Mouse (Mus musculus) skeletal muscle tissue, adult 2 months (tissue): ENCODE measurements around the gene Cmc1.
A peak's percentile ranks its signal among the peaks of the same experiment; 100 is the strongest.
"Not testable (repeated sequence)": the region's sequence is repeated elsewhere in the genome, so short reads cannot be mapped to it uniquely, and the experiment has no call there.

Source experiments
- DNase-seq: peaks from one replicate; pipeline ENCODE4 v3.0.0-alpha.2; 2012; ENCODE audit warnings: low read depth, low spot score

Gene Cmc1

DNA sequence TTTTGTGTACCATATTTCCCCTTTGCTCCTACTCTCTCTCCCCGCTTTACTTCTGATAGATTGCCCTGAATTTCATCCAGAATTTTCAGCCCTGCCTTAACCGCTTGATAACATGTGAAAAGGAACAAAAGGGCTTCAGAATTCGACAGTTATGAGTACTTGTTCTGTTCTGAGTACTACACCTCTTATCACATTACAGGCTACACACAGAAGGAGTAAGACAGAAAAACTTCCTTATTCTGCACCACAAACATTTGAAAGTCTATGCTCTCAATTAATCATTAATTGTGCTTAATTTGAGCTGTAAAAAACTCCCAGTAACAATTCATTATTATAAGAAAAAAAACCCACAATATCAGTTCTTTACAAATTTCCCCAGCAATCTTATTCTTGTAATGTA, 9.6 kb downstream of the Cmc1 start:
- not testable (repeated sequence) for DNase-seq

DNA sequence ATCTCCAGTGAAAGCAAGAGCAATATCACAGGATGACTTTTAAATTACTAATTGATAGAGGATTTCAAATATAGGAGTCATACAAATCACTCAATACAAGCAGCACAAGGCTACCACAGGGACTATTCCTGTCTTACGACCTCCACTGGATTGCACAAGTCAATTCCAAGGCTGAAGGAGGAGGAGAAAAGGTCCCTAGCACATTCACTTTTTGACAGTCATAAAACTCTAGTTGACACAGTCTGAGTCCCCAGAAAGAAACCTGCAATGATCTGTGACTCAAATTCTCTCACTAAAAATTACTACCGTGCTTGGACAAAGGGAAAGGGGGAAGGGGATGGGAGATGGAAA, 39.6 kb downstream of the Cmc1 start:
- DNase-seq, result no peak

DNA sequence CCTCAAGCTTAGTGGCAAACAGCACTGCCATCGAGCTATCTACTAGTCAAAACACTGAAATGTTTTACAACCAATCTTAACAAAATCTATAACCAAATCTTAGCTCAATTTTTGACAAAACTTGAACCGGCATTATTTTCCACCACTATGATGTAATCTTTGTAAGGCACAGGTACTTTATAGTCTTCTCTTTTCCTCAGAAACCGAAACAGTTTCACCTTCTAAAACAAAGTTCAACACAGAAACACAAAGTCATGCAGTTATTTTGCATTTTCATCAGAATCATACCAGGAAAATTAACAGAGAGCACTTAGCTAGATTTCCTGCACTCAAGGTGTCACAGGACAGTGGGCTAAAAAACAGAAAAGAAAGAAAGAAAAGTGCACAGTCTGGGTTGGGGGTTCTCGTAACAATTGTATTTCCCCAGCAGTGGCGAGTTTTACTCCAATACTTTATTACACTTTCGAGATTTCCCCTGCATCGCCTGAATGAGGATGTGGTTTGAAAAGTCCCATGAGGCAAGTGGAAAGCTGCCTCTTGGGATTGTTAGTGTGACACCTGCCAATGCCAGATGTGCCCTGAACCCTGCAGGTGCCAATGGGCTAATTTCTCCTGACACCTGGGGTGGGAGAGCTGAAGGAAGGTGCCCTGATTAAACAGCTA, 40.1 kb downstream of the Cmc1 start:
- DNase-seq, result no peak

- DNase-seq, result no peak
Measured at GRCm38 (mm10) chr9:118108527-118109011, 41.4 kb downstream of the Cmc1 start.

- DNase-seq, result no peak
Measured at GRCm38 (mm10) chr9:118101802-118102201, 48.2 kb downstream of the Cmc1 start.

GRCm38 (mm10) chr9:118100484-118100883, 49.5 kb downstream of the Cmc1 start:
- no peak for DNase-seq

- DNase-seq, result no peak
Measured at GRCm38 (mm10) chr9:118099395-118099794, 50.6 kb downstream of the Cmc1 start.

GRCm38 (mm10) chr9:118083834-118084233, 66.1 kb downstream of the Cmc1 start:
- DNase-seq, result no peak

- no peak for DNase-seq
Measured at GRCm38 (mm10) chr9:118082575-118083431, 67.2 kb downstream of the Cmc1 start.

GRCm38 (mm10) chr9:118073358-118073757, 76.6 kb downstream of the Cmc1 start:
- DNase-seq, result no peak

GRCm38 (mm10) chr9:118072101-118072500, 77.9 kb downstream of the Cmc1 start:
- DNase-seq, result no peak

DNA sequence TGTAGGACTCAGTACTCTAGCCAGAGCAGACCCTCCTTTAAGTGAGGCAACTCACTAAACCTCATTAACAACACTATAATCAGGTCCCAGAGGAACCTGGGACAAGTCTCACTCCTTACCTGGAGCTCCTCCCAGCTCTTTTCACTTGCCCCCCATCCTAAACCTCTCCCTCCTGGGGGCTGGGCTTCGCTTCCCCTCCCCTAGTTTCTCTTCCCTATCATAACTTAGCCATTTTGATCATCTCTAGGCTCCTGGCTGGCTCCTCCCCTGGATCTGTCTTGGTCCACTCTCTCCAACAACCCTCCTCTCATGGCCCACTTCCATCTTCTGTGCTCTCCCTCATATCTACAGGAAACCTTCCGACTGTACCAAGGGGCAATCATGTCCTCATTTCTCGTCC, 78.6 kb downstream of the Cmc1 start:
- no peak for DNase-seq

DNA sequence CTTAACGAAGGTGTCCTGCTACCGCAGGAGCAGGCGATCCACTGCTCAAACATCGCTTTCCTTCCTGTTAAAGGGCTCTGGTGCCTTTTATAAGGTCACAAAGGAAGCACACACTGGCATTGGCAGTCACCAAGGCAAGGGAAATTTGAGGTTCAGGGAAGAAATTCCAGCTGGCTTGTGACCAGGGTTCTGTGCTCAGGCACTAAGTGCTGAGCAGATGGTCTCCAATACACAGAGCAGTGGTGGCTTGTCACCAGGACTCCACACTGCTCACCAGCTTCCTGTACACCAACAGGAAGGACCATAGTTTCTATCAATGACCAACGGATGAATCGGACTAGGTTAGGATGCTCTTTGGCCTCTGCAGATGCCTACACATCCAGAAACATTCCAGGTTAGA, 79.5 kb downstream of the Cmc1 start:
- DNase-seq, result peak; percentile 16

DNA sequence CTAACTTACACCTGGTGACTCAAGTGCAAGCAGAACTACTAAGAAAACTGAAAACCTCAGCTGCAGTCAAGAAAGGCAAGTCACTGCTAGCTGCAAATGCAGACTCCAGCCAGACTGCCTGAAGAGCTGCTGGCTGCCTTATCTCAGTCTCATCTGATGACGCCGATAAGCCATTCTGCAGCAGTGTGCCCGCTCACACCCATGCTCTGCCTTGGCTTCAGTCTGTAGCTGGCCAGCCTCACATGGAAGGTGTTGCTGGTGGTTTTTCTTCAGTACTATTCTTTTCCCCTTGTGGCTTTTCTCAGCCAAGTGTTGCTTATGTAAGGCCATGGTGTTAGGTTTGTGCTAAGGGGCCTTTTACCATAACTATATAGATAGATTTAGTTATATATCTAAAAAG, 90.9 kb downstream of the Cmc1 start:
- no peak for DNase-seq

DNA sequence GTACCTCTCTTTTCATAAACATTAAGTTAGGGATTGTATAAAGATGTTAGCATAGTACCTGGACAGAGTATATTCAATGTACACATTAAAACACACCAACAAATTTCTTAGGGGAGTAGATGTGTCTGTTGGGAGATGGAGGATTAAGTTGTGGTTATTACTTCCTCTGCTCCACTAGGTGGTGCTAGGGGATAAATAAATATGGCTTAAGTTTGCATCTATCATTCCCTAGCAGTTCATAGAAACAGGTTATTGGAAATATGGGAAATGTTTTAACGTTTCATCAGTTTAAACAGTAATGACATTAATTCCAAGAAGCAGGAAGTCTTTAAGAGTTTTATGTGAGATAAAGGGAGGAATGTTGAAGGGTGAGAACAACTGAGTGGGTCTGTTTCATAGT, 96.7 kb downstream of the Cmc1 start:
- peak; percentile 14 for DNase-seq

GRCm38 (mm10) chr9:118045011-118045533, 104.9 kb downstream of the Cmc1 start:
- DNase-seq, result no peak

- DNase-seq, result no peak
Measured at GRCm38 (mm10) chr9:118043581-118043980, 106.4 kb downstream of the Cmc1 start.

DNA sequence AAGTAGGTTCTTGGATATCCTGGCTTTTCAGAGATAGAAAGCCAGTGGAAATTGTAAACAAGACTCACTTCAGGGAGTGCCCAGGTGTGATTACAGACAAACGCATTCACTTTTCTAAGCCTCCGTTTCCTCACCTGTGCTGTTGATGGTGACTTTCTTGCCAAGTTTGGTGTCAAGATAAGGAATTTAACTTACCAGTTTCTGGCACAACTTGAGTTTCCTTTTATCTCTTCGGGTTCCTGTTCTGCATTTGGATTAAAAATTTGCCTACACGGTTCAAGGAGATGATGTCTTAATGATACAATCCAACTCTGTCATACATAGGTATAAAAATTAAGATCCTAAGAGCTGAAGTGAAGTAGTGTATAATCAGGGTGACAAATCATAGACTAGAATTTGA, 107.2 kb downstream of the Cmc1 start:
- DNase-seq, result no peak

DNA sequence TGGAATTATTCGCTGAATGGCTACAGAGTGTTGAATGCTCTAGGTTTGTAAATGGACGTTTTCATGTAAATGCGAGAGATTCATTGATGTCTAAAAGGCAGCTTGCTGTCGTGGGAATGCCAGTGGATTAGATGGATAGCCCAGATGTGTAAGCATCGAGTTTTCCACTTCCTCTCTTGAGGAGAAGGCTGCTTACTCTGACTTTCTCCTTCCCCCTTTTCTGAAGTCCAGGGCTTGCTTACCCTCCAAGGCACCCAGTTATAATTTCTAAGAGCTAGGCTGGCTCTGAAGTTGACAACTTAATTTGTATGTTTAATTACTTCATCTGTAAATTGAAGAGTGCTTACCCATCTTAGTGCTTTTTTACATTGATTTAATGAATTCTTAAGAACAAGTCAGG, 108.3 kb downstream of the Cmc1 start:
- DNase-seq, result no peak

DNA sequence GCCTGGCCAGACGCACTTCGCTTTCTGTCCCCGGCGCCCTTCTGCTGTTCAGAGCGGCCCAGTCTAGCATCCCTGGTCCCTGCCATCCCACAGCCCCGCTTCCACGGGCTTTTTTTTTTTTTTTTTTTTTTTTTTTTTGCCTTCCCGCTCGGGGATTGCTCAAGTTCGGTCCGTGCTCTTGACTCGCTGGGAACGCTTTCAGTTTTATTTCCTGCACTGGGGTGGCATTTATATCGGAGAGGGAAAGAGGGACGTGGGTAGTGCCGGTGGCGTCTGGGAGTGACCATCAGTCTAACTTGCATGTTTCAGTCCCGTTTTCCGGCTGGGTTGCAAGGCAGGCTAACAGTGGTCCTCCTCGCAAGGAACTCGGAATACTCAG, 109.0 kb downstream of the Cmc1 start:
- DNase-seq, result no peak

GRCm38 (mm10) chr9:118040218-118041021, 109.6 kb downstream of the Cmc1 start, which contains the start of gene Azi2:
TSS of gene Azi2 (plus strand) at chr9:118040499.
- peak; percentile 98 for DNase-seq

DNA sequence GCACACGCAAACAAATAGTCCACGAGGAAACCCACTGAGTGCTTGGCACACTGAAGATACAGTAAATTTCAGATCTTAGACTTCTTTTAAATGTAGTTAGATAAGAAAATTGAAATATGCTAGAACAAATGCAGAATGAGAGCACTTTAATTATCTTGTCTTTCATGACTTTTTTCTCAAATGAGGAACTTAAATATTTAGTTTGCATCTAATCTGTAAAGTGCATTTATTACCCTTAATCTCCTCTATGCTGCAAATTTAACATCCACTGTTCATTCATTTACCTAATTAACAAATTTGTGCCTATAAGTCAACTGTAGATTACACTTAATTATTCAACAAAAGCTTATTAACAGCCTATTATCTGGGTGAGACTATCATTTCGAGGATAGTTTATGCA, 115.0 kb downstream of the Cmc1 start:
- no peak for DNase-seq
